Mouse (Mus musculus): ENCODE data around the gene Iqch.

DNA sequence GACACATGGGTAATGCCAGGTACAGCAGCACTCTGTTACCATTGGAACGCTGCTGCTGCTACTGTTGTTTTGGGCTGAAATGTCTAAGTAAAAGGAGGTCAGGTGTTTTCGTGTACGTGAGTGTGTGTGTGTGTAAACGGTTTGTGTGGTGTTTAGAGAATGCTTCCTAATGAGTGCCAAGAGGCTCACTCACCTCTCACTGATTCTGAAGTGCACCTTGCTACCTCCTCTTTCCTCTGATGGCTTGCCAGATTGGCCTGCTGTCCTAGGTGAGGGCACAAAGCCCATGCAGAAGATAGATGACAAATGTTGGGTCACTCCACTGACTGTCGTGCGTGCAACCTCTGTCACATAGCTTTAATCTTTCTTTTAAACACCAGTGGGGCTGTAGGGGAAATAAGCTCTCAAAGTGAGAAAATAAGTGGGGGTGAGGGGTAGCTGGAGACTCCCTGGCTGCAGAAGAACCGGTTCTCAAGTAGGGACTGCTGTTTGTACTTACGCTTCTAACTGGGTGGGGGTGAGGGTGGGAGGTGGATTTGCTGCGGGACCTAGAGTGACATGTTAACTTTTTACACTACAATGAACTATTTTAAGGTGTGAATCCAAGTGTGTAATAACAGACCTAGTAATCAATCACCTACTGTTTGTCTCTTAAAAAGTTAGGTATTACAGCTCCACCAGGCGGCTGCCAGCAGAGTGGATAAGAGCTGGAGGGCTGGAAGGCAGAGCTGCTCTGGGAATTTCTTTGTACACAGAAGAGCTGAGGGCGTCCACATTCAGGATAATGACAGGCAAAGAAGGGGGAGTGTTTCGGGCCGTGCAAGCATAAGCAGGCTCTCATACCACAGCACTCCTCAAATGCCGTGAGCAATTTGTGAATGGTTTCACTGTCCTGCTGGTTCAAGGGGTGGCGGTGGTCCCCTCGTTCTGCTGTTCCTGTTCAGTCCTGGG, 10.5 kb upstream of the Iqch start:
- TF ChIP-seq POLR2A (IDR thresholded peaks at IDR 0.05; ENCODE audit: low read depth, low read length) (no peak), CTCF (IDR thresholded peaks at IDR 0.05; ENCODE audit: borderline replicate concordance, insufficient read depth, low read length) (no peak)
